8 mouse cellular contexts compared by ENCODE assay signal in the genomic region with DNA sequence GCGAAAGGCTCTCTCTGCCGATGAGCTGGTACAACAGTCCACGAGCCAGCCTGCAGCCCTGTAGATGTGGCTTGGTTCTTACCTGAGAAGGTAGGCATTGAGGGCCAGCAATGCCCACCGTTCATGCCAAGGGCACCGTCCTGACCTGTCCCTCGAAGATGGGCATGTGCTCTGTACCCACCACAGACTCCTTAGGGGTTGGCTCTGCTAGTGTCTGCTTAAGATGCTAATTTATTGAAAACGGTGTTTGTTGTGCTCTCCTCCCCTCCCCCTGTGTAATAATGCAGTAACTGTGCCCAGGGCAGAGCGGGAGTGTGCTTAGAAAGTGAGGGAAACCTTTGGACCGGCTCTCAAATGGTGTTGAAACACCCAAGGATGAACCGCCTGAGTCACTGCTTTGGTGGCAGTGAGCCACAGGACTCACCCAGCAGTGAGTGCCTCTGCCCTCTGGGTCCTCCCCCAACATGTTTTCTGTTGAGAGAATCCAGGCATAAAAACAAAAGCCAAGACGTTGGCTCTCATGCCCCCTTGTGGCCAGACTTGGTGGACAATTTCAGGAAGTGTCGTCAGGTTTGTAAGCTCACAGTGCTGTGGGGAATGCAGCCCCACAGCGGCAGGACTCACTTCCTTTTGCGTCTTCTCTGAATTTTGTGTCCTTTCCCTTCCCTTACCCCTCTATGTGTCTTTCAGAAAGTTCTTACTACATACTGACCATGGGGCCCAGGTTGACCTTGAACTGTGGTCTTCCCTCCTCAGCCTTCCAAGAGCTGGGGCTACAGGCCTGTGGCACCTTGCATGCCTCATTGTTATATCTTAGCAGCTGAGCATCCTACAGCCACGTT.
A peak's percentile ranks its signal among the peaks of the same experiment; 100 is the strongest.
DNase-seq lines count a peak whose midpoint lies in the region; ATAC-seq lines count a peak whose summit lies in the region.

No protein-coding gene starts in this region.

- DNase-seq in ZHBTc4 (ENCODE audit: low read depth, low spot score) = peak; percentile 91
- peak; percentile 90 for DNase-seq in gastrocnemius, postnatal 10 days
- DNase-seq in induced T-regulatory cell, adult 2 months (ENCODE audit: low read depth) = peak; percentile 95
- DNase-seq in left cerebral cortex, adult 9 months (ENCODE audit: low spot score in 2 of 2) = peak; percentile 68 to 96
- peak; percentile 88 for DNase-seq in right cerebral cortex, postnatal 14 days
- DNase-seq in urinary bladder, postnatal 36 days (ENCODE audit: low spot score in 2 of 2) = peak; percentile 93 to 95

- ATAC-seq in common myeloid progenitor, adult 5-6 weeks (replicated peaks; ENCODE audit: low read depth, poor library complexity, severe bottlenecking) = peak; percentile 86
- peak; percentile 91 for ATAC-seq in megakaryocyte progenitor cell, adult 5-6 weeks (replicated peaks; ENCODE audit: poor library complexity)

Comparison
In these comparisons a context has a peak if more than half of its experiments do, and no peak if none do; other contexts are left out.
1. Peak in every context shown above with its lines: DNase-seq and ATAC-seq.